Mouse (Mus musculus) embryonic facial prominence, embryonic 14.5 days (tissue): Measurements from ENCODE around the gene Klk9. TPM values are rescaled to one million over a fixed set of nuclear protein-coding genes. Genes with fewer than 3 reads are reported as not detected.
A peak's percentile ranks its signal among the peaks of the same experiment; 100 is the strongest.

Experiments
- ATAC-seq: fragments of 200-750 bp; cut with Nextera tagmentation; 2 replicates; pipeline ENCODE4 v1.8.0; 2017; ENCODE audit warnings: low read depth, moderate number of reproducible peaks, moderate TSS enrichment
- DNase-seq: peaks from one replicate; pipeline ENCODE4 v3.0.0-alpha.2; 2015; ENCODE audit warnings: low spot score
- H3K27ac ChIP-seq: fragments of 300-500 bp; sonication (generic); replicated peaks from 2 replicates; pipeline ENCODE4 v1.5.1; 2014; ENCODE audit warnings: low read depth, mild to moderate bottlenecking, low read length, moderate library complexity
- H3K27me3 ChIP-seq: fragments of 300-500 bp; sonication (generic); replicated peaks from 2 replicates; pipeline ENCODE4 v1.6.1; 2014; ENCODE audit warnings: low read length; ENCODE audit not compliant: control insufficient read depth, insufficient read depth
- H3K36me3 ChIP-seq: fragments of 300-500 bp; sonication (generic); 2 replicates; pipeline ENCODE4 v1.6.1; 2014; ENCODE audit warnings: low read length, mixed read lengths; ENCODE audit not compliant: control insufficient read depth, insufficient read depth
- H3K4me1 ChIP-seq: fragments of 300-500 bp; sonication (generic); 2 replicates; pipeline ENCODE4 v1.6.1; 2014; ENCODE audit warnings: antibody characterized with exemption, low read length; ENCODE audit not compliant: control insufficient read depth, insufficient read depth
- H3K4me2 ChIP-seq: fragments of 300-500 bp; sonication (generic); 2 replicates; pipeline ENCODE4 v1.6.1; 2014; ENCODE audit warnings: low read depth, mild to moderate bottlenecking, low read length, moderate library complexity, mixed read lengths
- H3K4me3 ChIP-seq: fragments of 300-500 bp; sonication (generic); 2 replicates; pipeline ENCODE4 v1.5.1; 2014; ENCODE audit warnings: low read depth, mild to moderate bottlenecking, low read length
- H3K9ac ChIP-seq: fragments of 300-500 bp; sonication (generic); 2 replicates; pipeline ENCODE4 v1.6.1; 2014; ENCODE audit warnings: low read depth, mild to moderate bottlenecking, low read length, moderate library complexity, mixed read lengths
- H3K9me3 ChIP-seq: fragments of 300-500 bp; sonication (generic); 2 replicates; pipeline ENCODE4 v1.6.1; 2016; ENCODE audit warnings: low read length; ENCODE audit not compliant: control insufficient read depth
- WGBS: fragments of 180-500 bp; shearing (Covaris S2); extraction: QIAGEN DNeasy Blood & Tissue Kit; methylation state at CpG from one replicate; pipeline ENCODE4 v1.1.7; 2014; 5-methylcytosine and 5-hydroxymethylcytosine counted together
- polyA plus RNA-seq: library from polyadenylated mRNA; unstranded; fragments of >200 nt; fragmentation: Nextera tagmentation; extraction: Ambion mirVana; gene quantifications from 2 replicates; pipeline ENCODE4 v1.2.1, GENCODE M21; 2014

Klk9 gene
- polyA plus RNA-seq, 1 experiment from 2014 or later, result 0.49 TPM

DNA sequence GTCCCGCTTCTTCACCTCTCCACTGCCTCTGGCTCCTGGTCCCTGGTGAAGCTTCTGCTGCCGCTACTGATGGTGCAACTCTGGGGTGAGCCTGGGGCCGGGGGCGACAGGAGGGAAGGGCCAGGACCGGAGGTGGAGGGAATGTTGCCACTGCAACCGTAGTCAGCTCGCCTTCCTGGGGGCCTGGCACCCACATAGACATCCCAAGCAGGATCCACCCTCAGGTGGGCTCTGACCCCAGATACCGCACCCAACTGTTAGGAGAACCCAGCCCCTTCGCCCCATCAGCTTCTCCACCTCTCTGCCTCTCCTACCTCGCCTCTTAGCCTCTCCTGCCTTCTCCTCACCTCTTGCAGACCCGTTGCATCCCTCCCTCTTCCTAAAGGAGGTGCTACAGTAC, 10.2 kb upstream of the Klk9 start:
- Histone ChIP-seq H3K9me3 (no peaks in the 10 kb centered on the region), H3K36me3 (no peaks in the 10 kb centered on the region), H3K27me3 (peaks cover 8% of the 10 kb centered on the region; the same call in 1 of the 2 replicates), H3K9ac (no peak overlapping the region), H3K27ac (no peak overlapping the region), H3K4me3 (no peak overlapping the region), H3K4me2 (no peak overlapping the region), H3K4me1 (no peaks in the 10 kb centered on the region)
- ATAC-seq, result no peak
- 82% methylated on average over 10 of the region's 11 CpGs for WGBS
- DNase-seq, result no peak

DNA sequence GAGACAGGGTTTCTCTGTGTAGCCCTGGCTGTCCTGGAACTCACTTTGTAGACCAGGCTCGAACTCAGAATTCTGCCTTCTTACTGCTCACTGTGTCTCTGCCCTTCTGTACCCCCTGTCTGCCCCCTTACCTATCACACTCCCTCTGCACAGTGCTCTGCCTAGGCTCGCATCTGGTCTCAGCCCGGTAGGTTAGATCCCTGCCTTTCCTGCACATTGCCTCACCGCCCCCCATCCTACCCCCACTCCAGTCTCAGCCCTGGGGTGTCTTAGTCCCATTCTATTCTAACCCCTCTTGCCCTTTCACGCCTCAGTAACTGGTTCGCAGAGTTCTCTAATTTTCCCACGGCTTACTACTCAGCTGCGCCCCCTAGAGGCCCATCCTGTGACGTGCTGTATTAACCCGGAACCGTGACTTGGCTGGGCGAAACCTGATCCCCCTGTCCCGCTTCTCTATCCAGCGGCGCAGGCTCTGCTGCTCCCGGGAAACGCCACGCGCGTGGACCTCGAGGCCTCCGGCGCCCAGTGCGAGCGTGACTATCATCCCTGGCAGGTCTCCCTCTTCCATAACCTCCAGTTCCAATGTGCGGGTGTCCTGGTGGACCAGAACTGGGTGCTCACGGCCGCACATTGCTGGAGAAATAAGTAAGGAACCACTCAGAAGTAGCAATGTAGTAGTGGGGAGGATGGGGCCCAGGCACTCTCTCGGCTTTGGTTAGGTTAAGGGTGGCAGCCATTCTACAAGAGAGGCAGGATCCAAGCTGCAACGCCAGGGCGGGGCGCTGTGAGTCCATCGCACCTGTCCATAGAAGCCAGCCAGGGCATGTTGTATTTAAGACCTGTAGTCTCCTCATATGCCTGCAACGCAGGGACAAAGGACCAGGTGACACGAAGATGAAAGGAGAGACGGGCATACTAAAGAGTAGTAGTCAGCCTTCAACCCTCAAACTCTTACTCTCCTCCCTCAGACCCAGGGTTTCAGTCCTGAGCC, 9.1 kb upstream of the Klk9 start:
- peak overlapping the region; percentile 26 for H3K4me3 ChIP-seq
- no peaks in the 10 kb centered on the region for H3K9me3 ChIP-seq
- no peaks in the 10 kb centered on the region for H3K36me3 ChIP-seq
- DNase-seq (peak; percentile 85), ATAC-seq (peak; percentile 90)
- no peak overlapping the region for H3K9ac ChIP-seq
- no peaks in the 10 kb centered on the region for H3K4me1 ChIP-seq
- no peak overlapping the region for H3K27ac ChIP-seq
- peak overlapping the region; percentile 56 for H3K4me2 ChIP-seq
- 8% methylated on average over 36 of the region's 36 CpGs for WGBS
- H3K27me3 ChIP-seq, result peaks cover 8% of the 10 kb centered on the region; the same call in 1 of the 2 replicates

DNA sequence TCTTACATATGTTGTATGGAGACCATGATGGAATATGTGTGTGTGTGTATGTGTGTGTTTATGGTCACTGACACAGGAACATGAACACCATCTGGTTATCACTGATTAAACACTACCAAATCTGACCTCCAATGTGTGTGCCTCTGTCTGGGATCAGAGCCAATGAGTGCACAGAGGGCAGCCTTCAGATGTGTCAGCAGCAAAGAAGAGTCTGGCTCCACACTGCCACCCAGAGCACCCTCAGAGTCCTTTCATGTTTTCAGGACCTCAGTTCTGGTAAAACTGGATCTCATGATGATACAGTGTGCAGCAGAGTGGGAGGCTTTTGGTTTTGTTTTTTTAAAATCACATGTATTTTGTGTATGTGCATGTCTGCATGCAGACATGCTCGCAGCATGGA, 6.4 kb upstream of the Klk9 start:
- DNase-seq, result no peak
- Histone ChIP-seq H3K9ac (no peak overlapping the region), H3K9me3 (no peaks in the 10 kb centered on the region), H3K4me3 (no peak overlapping the region), H3K4me1 (no peaks in the 10 kb centered on the region), H3K4me2 (no peak overlapping the region), H3K36me3 (no peaks in the 10 kb centered on the region), H3K27ac (no peak overlapping the region), H3K27me3 (peaks cover 8% of the 10 kb centered on the region; the same call in 1 of the 2 replicates)
- 100% methylated on average over 1 of the region's 1 CpGs for whole genome bisulfite sequencing
- no peak for ATAC-seq

DNA sequence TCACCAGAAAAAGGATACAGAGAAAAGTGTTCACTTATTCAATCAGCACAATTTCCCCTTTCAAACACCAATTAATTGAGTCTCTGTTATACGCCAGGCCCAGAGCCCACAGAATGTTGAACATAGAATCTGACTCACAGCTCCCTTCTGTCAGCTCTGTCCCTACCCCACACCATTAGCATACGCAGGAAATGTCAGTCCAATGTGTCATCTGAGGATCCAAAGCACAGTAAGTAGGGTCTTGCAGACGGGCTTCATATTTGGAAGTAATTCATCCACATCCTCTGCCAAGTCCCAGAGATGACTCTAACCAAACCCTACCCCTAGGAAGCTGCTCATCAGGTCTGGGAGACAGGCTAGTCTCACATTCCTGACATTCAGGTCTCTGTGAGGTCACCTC, 3.6 kb upstream of the Klk9 start:
- no peak for ATAC-seq
- no peak overlapping the region for H3K27ac ChIP-seq
- no peak overlapping the region for H3K9ac ChIP-seq
- no peak overlapping the region for H3K4me2 ChIP-seq
- H3K4me3 ChIP-seq, result no peak overlapping the region
- peaks cover 5% of the 10 kb centered on the region; the same call in 1 of the 2 replicates for H3K27me3 ChIP-seq
- 67% methylated on average over 3 of the region's 3 CpGs for WGBS
- H3K4me1 ChIP-seq, result no peaks in the 10 kb centered on the region
- H3K9me3 ChIP-seq, result no peaks in the 10 kb centered on the region
- H3K36me3 ChIP-seq, result no peaks in the 10 kb centered on the region
- DNase-seq, result no peak

DNA sequence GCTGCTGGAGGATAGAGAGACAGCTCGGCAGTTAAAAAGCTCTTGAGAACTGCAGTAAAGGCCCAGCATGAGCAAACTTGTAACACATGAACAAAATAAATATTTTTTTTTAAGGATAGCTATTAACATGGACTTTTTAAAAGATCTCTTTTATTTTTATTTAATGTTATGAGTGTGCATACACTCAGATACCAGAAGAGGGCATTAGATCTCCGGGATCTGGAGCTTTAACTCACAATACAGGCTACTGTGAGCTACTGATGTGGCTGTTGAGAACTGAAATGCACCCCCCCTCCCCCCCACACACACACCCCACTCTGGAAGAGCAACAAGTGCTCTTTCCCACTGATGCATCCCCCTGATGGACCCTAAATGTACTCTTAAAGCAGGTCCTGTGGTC, 2.4 kb upstream of the Klk9 start:
- Histone ChIP-seq H3K4me3 (no peak overlapping the region), H3K27me3 (no peaks in the 10 kb centered on the region), H3K9ac (no peak overlapping the region), H3K4me2 (no peak overlapping the region), H3K27ac (no peak overlapping the region), H3K4me1 (no peaks in the 10 kb centered on the region), H3K36me3 (no peaks in the 10 kb centered on the region), H3K9me3 (no peaks in the 10 kb centered on the region)
- DNase-seq, result no peak
- ATAC-seq, result no peak
- WGBS, result 73% methylated on average over 2 of the region's 2 CpGs

DNA sequence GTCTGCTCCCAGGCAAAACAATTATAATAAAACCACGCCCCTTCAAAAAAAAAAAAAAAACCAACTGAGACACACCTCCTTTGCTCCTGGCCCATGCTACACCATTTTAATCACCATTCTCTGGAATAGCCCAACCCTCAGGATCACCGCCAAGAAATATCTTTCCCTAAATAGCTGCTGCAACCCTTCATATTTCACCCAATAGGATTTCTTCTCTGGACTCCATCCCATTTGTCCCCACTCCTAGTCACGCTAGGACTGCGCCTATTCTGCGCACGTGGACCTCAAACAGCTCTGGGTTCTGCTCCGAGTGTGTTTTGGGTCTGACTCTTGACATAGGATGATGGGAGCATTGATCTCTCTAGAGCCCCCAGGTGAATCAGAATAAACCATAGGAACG, 4.7 kb downstream of the Klk9 start:
- DNase-seq (peak; percentile 18), ATAC-seq (0 out of 2 replicates have a peak, but pooled peaks have one; percentile 19)
- H3K4me3 ChIP-seq, result peak overlapping the region; percentile 51
- no peak overlapping the region for H3K27ac ChIP-seq
- peaks cover 16% of the 10 kb centered on the region for H3K27me3 ChIP-seq
- no peaks in the 10 kb centered on the region for H3K36me3 ChIP-seq
- no peaks in the 10 kb centered on the region for H3K9me3 ChIP-seq
- no peaks in the 10 kb centered on the region for H3K4me1 ChIP-seq
- WGBS, result 8% methylated on average over 8 of the region's 8 CpGs
- H3K4me2 ChIP-seq, result peak overlapping the region; percentile 78
- H3K9ac ChIP-seq, result peak overlapping the region; percentile 51; the same call in 1 of the 2 replicates

DNA sequence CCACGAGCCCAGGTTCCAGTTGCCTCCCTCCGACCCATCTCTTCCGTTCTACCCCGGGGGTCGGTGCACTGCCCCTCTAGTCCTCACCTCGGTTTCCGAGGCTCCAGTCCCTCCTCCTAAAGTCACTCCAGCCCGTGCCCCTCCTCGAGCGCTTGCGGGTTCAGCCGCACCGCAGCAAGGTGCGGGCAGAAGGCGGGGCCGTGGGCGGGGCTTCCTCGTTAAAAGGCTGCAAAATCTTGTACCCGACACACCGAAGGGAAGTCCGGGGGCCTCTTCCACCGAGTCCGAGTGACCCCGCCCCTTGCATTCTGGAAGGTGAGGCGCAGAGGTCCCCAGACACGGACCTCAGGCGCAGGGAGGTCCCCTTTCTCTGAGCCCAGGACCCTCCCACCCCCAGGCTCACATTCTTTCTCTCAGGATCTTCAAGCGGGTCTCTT, 5.7 kb downstream of the Klk9 start, which contains the start of gene Klk8:
TSS of gene Klk8 (plus strand) at position 245 of the 437 bp plus-strand sequence.
- 0% methylated on average over 26 of the region's 28 CpGs for WGBS
- ATAC-seq (peak; percentile 51; the same call in 1 of the 2 replicates), DNase-seq (peak; percentile 17)
- peaks cover 16% of the 10 kb centered on the region for H3K27me3 ChIP-seq
- no peaks in the 10 kb centered on the region for H3K4me1 ChIP-seq
- peak within 1 kb of the TSS; percentile 51 for H3K9ac ChIP-seq
- H3K4me2 ChIP-seq, result peak within 1 kb of the TSS; percentile 78
- no peak within 1 kb of the TSS for H3K27ac ChIP-seq
- H3K36me3 ChIP-seq, result no peaks in the 10 kb centered on the region
- peak within 1 kb of the TSS; percentile 51 for H3K4me3 ChIP-seq
- no peaks in the 10 kb centered on the region for H3K9me3 ChIP-seq

DNA sequence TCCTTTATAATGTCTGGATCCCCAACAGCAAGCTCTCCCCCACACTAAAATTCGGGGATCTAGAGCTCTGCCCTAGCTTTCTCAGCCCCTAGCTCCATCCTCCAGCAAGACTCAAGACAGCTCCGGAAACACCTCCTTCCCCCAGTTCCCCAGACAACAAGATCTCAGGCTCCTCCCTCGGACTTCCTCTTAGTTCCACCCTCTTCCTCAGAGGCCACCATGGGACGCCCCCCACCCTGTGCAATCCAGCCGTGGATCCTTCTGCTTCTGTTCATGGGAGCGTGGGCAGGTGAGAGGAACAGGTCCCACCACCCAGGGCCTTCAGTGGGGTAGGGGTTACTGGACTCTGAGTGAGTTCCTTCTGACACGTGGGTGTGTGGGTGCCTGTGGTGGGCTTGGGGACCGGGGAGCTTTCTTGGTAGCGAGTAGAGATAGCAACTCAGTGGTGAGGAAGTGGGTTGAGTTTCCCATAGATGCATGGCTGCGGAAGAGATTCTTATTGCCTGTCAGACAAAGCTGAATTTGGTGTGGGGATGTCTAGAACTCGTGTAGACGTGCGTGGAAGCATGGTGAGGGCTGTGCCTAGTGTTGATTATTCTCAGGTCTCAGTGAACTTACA, 6.3 kb downstream of the Klk9 start:
- Histone ChIP-seq H3K9me3 (no peaks in the 10 kb centered on the region), H3K27me3 (peaks cover 16% of the 10 kb centered on the region), H3K27ac (no peak overlapping the region), H3K4me2 (peak overlapping the region; percentile 78), H3K4me1 (no peaks in the 10 kb centered on the region), H3K9ac (peak overlapping the region; percentile 51), H3K36me3 (no peaks in the 10 kb centered on the region), H3K4me3 (peak overlapping the region; percentile 51)
- ATAC-seq (no peak), DNase-seq (peak; percentile 19)
- 38% methylated on average over 13 of the region's 13 CpGs for WGBS
